Mouse (Mus musculus) hematopoietic stem cell, adult 5-6 weeks (primary cell): Measurements from ENCODE around the gene Gm17689. TPM values are rescaled to one million over a fixed set of nuclear protein-coding genes. Genes with fewer than 3 reads are reported as not detected.

Experiments used
- ATAC-seq, 2 experiments: fragments of 125-278 bp in 1 of 2; replicated peaks in 1 of 2; 2 replicates each; pipeline ENCODE4 v1.8.0; 2016 to 2017; ENCODE audit warnings: inconsistent platforms in 2 of 2, mild to moderate bottlenecking in 2 of 2, moderate number of reproducible peaks in 2 of 2, low read depth in 1 of 2, moderate TSS enrichment in 1 of 2; ENCODE audit not compliant: low FRiP score in 2 of 2, poor library complexity in 2 of 2, severe bottlenecking in 2 of 2, insufficient read depth in 1 of 2, low TSS enrichment in 1 of 2
- total RNA-seq: library from RNA; stranded (forward); fragments of 172-1452, 232-1000 nt; gene quantifications from 2 replicates; pipeline ENCODE4 v1.2.3, GENCODE M21; 2017

Gene Gm17689
- not detected in 2 replicates for total RNA-seq

DNA sequence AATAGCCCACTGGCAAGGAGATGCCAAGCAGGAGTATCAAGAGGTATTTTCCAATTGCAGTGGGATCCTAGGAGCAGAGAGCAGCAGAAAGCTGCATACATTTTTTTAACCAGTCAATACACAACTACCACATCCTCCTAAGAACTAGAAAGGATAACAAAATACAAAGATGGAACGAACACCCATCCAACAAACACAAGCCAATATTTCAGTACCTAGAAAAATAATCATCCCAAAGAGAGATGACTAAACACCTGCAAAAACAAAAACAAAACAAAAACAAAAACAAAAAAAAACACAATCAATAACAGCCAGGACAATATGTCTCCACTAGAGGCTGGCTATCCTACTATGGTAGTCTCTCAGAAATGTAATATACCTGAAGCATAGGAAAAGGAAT, at the start of gene Gm17689:
TSS of gene Gm17689 (minus strand) at position 101 of the 400 bp plus-strand sequence.
- no peak for ATAC-seq

GRCm38 (mm10) chr9:36541863-36542262, 40.6 kb downstream of the Gm17689 start, which contains the start of gene Gm5615:
Gene Gm5615 (minus strand): TSS chr9:36541963.
- ATAC-seq: no peak

Other genes starting within 250 kb of the Gm17689 start
- gene Gm7257, start 150.8 kb downstream of the Gm17689 start, total RNA-seq: not detected in 2 replicates
- gene Gm9513, start 107.0 kb downstream of the Gm17689 start, total RNA-seq: not detected in 2 replicates
- gene Gm5615, start 40.7 kb downstream of the Gm17689 start, total RNA-seq: not detected in 2 replicates
- not detected in 2 replicates for gene A630095E13Rik, start 60.7 kb upstream of the Gm17689 start, total RNA-seq
- not detected in 2 replicates for gene Acrv1, start 110.6 kb upstream of the Gm17689 start, total RNA-seq
- 46.9 and 118 TPM in 2 replicates for gene Chek1, start 144.4 kb upstream of the Gm17689 start, total RNA-seq
- 306 and 650 TPM in 2 replicates for gene Stt3a, start 185.0 kb upstream of the Gm17689 start, total RNA-seq
- 42.8 and 45.1 TPM in 2 replicates for gene Ei24, start 214.8 kb upstream of the Gm17689 start, total RNA-seq
- gene Fez1, start 239.2 kb upstream of the Gm17689 start, total RNA-seq: 1.1 TPM in 1 of 2 replicates, not detected in the other